Mouse (Mus musculus): ENCODE results near the gene Rhox2g. TPM values are rescaled to one million over a fixed set of nuclear protein-coding genes. Genes with fewer than 3 reads are reported as not detected.

Rhox2g gene
- polyA plus RNA-seq, 1 experiment = not detected

Other genes starting within 250 kb of the Rhox2g start
- not detected in 2 replicates for gene Rhox2b, start 231.4 kb downstream of the Rhox2g start, polyA plus RNA-seq (2011; ENCODE audit: insufficient read depth, insufficient read length, low read depth, missing spikeins)
- not detected in 2 replicates for gene Rhox4b, start 211.0 kb downstream of the Rhox2g start, polyA plus RNA-seq (2011; ENCODE audit: insufficient read depth, insufficient read length, low read depth, missing spikeins)
- not detected in 2 replicates for gene Rhox2c, start 189.8 kb downstream of the Rhox2g start, polyA plus RNA-seq (2011; ENCODE audit: insufficient read depth, insufficient read length, low read depth, missing spikeins)
- gene Rhox3c, start 184.9 kb downstream of the Rhox2g start, polyA plus RNA-seq (2011; ENCODE audit: insufficient read depth, insufficient read length, low read depth, missing spikeins) = not detected in 2 replicates
- not detected in 2 replicates for gene Rhox4c, start 163.1 kb downstream of the Rhox2g start, polyA plus RNA-seq (2011; ENCODE audit: insufficient read depth, insufficient read length, low read depth, missing spikeins)
- not detected in 2 replicates for gene Rhox2d, start 150.0 kb downstream of the Rhox2g start, polyA plus RNA-seq (2011; ENCODE audit: insufficient read depth, insufficient read length, low read depth, missing spikeins)
- not detected in 2 replicates for gene Rhox4d, start 129.1 kb downstream of the Rhox2g start, polyA plus RNA-seq (2011; ENCODE audit: insufficient read depth, insufficient read length, low read depth, missing spikeins)
- not detected in 2 replicates for gene Rhox2e, start 113.0 kb downstream of the Rhox2g start, polyA plus RNA-seq (2011; ENCODE audit: insufficient read depth, insufficient read length, low read depth, missing spikeins)
- gene Rhox3e, start 101.5 kb downstream of the Rhox2g start, polyA plus RNA-seq (2011; ENCODE audit: insufficient read depth, insufficient read length, low read depth, missing spikeins) = not detected in 2 replicates
- gene Rhox4e, start 86.1 kb downstream of the Rhox2g start, polyA plus RNA-seq (2011; ENCODE audit: insufficient read depth, insufficient read length, low read depth, missing spikeins) = not detected in 2 replicates
- gene Rhox2f, start 72.1 kb downstream of the Rhox2g start, polyA plus RNA-seq (2011; ENCODE audit: insufficient read depth, insufficient read length, low read depth, missing spikeins) = not detected in 2 replicates
- not detected in 2 replicates for gene Rhox3f, start 62.5 kb downstream of the Rhox2g start, polyA plus RNA-seq (2011; ENCODE audit: insufficient read depth, insufficient read length, low read depth, missing spikeins)
- gene Rhox4f, start 35.8 kb downstream of the Rhox2g start, polyA plus RNA-seq (2011; ENCODE audit: insufficient read depth, insufficient read length, low read depth, missing spikeins) = not detected in 2 replicates
- gene Rhox3g, start 14.9 kb downstream of the Rhox2g start, polyA plus RNA-seq (2011; ENCODE audit: insufficient read depth, insufficient read length, low read depth, missing spikeins) = not detected in 2 replicates
- not detected in 2 replicates for gene Rhox4g, start 7.9 kb upstream of the Rhox2g start, polyA plus RNA-seq (2011; ENCODE audit: insufficient read depth, insufficient read length, low read depth, missing spikeins)
- gene Rhox3h, start 25.3 kb upstream of the Rhox2g start, polyA plus RNA-seq (2011; ENCODE audit: insufficient read depth, insufficient read length, low read depth, missing spikeins) = not detected in 2 replicates
- gene Rhox2h, start 29.8 kb upstream of the Rhox2g start, polyA plus RNA-seq (2011; ENCODE audit: insufficient read depth, insufficient read length, low read depth, missing spikeins) = not detected in 2 replicates
- 162 and 170 TPM in 2 replicates for gene Rhox5, start 161.4 kb upstream of the Rhox2g start, polyA plus RNA-seq (2011; ENCODE audit: insufficient read depth, insufficient read length, low read depth, missing spikeins)
- gene Rhox6, start 183.4 kb upstream of the Rhox2g start, polyA plus RNA-seq (2011; ENCODE audit: insufficient read depth, insufficient read length, low read depth, missing spikeins) = 23.9 and 27.9 TPM in 2 replicates
- 1.2 TPM in 1 of 2 replicates, not detected in the other for gene Rhox7a, start 188.2 kb upstream of the Rhox2g start, polyA plus RNA-seq (2011; ENCODE audit: insufficient read depth, insufficient read length, low read depth, missing spikeins)
- not detected in 2 replicates for gene Rhox8, start 235.5 kb upstream of the Rhox2g start, polyA plus RNA-seq (2011; ENCODE audit: insufficient read depth, insufficient read length, low read depth, missing spikeins)

Data from ES-Bruce4 (cell line).